Mouse (Mus musculus) adrenal gland, postnatal 25 days (tissue): ENCODE results near the gene Zfp580. TPM values are rescaled to one million over a fixed set of nuclear protein-coding genes. Genes with fewer than 3 reads are reported as not detected.
"Not testable (repeated sequence)": the region's sequence is repeated elsewhere in the genome, so short reads cannot be mapped to it uniquely, and the experiment has no call there.

Experiments used
- DNase-seq: peaks from one replicate; pipeline ENCODE4 v3.0.0; 2021; ENCODE audit warnings: mixed read lengths
- total RNA-seq: library from RNA; stranded (reverse); gene quantifications from 2 replicates; pipeline ENCODE4 v1.2.3, GENCODE M21; 2021

The Zfp580 gene
- total RNA-seq, 1 experiment from 2014 or later, result 8.8 TPM

GRCm38 (mm10) chr7:5064886-5065285 lies 13.5 kb downstream of the Zfp580 start:
- DNase-seq, result no peak

- no peak for DNase-seq
Measured at GRCm38 (mm10) chr7:5073586-5073985, 22.2 kb downstream of the Zfp580 start.

- DNase-seq, result no peak
Measured at GRCm38 (mm10) chr7:5074984-5075383, 23.6 kb downstream of the Zfp580 start.

GRCm38 (mm10) chr7:5076931-5077330 lies 25.6 kb downstream of the Zfp580 start:
- DNase-seq, result no peak

- DNase-seq, result not testable (repeated sequence)
Measured at GRCm38 (mm10) chr7:5079365-5080009, 28.1 kb downstream of the Zfp580 start.

- peak; percentile 96 for DNase-seq
Measured at GRCm38 (mm10) chr7:5080010-5080751, 28.8 kb downstream of the Zfp580 start, which contains the start of gene Epn1. TSS of gene Epn1 (plus strand) at chr7:5080235.

GRCm38 (mm10) chr7:5080815-5081214 lies 29.5 kb downstream of the Zfp580 start:
- no peak for DNase-seq

GRCm38 (mm10) chr7:5081241-5081640 lies 29.9 kb downstream of the Zfp580 start:
- DNase-seq, result no peak

- DNase-seq, result no peak
Measured at GRCm38 (mm10) chr7:5081939-5082338, 30.6 kb downstream of the Zfp580 start.

GRCm38 (mm10) chr7:5083325-5084105 lies 32.2 kb downstream of the Zfp580 start:
- DNase-seq, result no peak

GRCm38 (mm10) chr7:5085512-5085911 lies 34.2 kb downstream of the Zfp580 start:
- no peak for DNase-seq

GRCm38 (mm10) chr7:5086921-5087440 lies 35.6 kb downstream of the Zfp580 start:
- DNase-seq, result no peak

GRCm38 (mm10) chr7:5087886-5088285 lies 36.5 kb downstream of the Zfp580 start:
- DNase-seq, result no peak

- DNase-seq, result no peak
Measured at GRCm38 (mm10) chr7:5089853-5090252, 38.5 kb downstream of the Zfp580 start.

- peak; percentile 20 for DNase-seq
Measured at GRCm38 (mm10) chr7:5091008-5091728, 39.8 kb downstream of the Zfp580 start.

- no peak for DNase-seq
Measured at GRCm38 (mm10) chr7:5092381-5092780, 41.0 kb downstream of the Zfp580 start.

GRCm38 (mm10) chr7:5092831-5093510 lies 41.6 kb downstream of the Zfp580 start:
- no peak for DNase-seq

- DNase-seq, result no peak
Measured at GRCm38 (mm10) chr7:5098769-5099168, 47.4 kb downstream of the Zfp580 start.

GRCm38 (mm10) chr7:5099796-5100195 lies 48.5 kb downstream of the Zfp580 start:
- no peak for DNase-seq

- no peak for DNase-seq
Measured at GRCm38 (mm10) chr7:5101066-5101663, 49.8 kb downstream of the Zfp580 start.

GRCm38 (mm10) chr7:5102564-5102963 lies 51.2 kb downstream of the Zfp580 start:
- no peak for DNase-seq
